Mouse (Mus musculus) liver, embryonic 14.5 days (tissue): ENCODE measurements around the gene Nme7. TPM values are rescaled to one million over a fixed set of nuclear protein-coding genes. Genes with fewer than 3 reads are reported as not detected.

Experiments used
- ATAC-seq: fragments of 200-750 bp; cut with Nextera tagmentation; 2 replicates; pipeline ENCODE4 v1.8.0; 2017; ENCODE audit warnings: moderate number of reproducible peaks, mild to moderate bottlenecking, moderate library complexity; ENCODE audit not compliant: insufficient read depth
- DNase-seq, 3 experiments: peaks; one replicate each; pipeline ENCODE4 v3.0.0-alpha.2; 2012 to 2013; ENCODE audit warnings: low read depth in 3 of 3, low spot score in 3 of 3
- H3K27ac ChIP-seq: fragments of 300-500 bp; sonication (generic); 2 replicates; pipeline ENCODE4 v1.5.1; 2014; ENCODE audit warnings: moderate library complexity, mild to moderate bottlenecking, control low read depth, inconsistent platforms
- H3K27me3 ChIP-seq: fragments of 300-500 bp; sonication (generic); 2 replicates; pipeline ENCODE4 v1.6.1; 2014; ENCODE audit warnings: mild to moderate bottlenecking, low read length, moderate library complexity; ENCODE audit not compliant: control insufficient read depth, insufficient read depth
- H3K36me3 ChIP-seq: fragments of 300-500 bp; sonication (generic); replicated peaks from 2 replicates; pipeline ENCODE4 v1.6.1; 2014; ENCODE audit warnings: low read depth; ENCODE audit not compliant: control insufficient read depth, insufficient read depth
- H3K4me1 ChIP-seq, 2 experiments: fragments of 200-500 bp in 1 of 2; fragments of 300-500 bp in 1 of 2; sonication (generic) in 1 of 2; replicated peaks; 2 replicates each; pipeline ENCODE4 v1.6.1; 2012 to 2014; ENCODE audit warnings: antibody characterized with exemption in 1 of 2, inconsistent platforms in 1 of 2, low read length in 1 of 2; ENCODE audit not compliant: control insufficient read depth in 2 of 2, insufficient read depth in 2 of 2
- H3K4me2 ChIP-seq: fragments of 300-500 bp; sonication (generic); 2 replicates; pipeline ENCODE4 v1.6.1; 2014; ENCODE audit warnings: low read depth, mild to moderate bottlenecking, control low read depth, moderate library complexity
- H3K4me3 ChIP-seq, 2 experiments: fragments of 200-500 bp in 1 of 2; fragments of 300-500 bp in 1 of 2; sonication (generic) in 1 of 2; 2 replicates each; pipeline ENCODE4 v1.5.1; 2012 to 2014; ENCODE audit warnings: low read depth in 2 of 2, low read length in 2 of 2, mild to moderate bottlenecking in 2 of 2, control low read depth in 1 of 2, inconsistent platforms in 1 of 2, moderate library complexity in 1 of 2; ENCODE audit not compliant: insufficient read depth in 1 of 2
- H3K9ac ChIP-seq: fragments of 300-500 bp; sonication (generic); replicated peaks from 2 replicates; pipeline ENCODE4 v1.6.1; 2014; ENCODE audit warnings: mild to moderate bottlenecking, control low read depth, moderate library complexity
- H3K9me3 ChIP-seq: fragments of 300-500 bp; sonication (generic); 2 replicates; pipeline ENCODE4 v1.6.1; 2016; ENCODE audit warnings: low read length, mixed read lengths; ENCODE audit not compliant: control insufficient read depth
- CTCF ChIP-seq: IDR thresholded peaks from 2 replicates; pipeline ENCODE4 v1.5.1; 2016; ENCODE audit warnings: antibody characterized with exemption, low read depth, control low read depth
- EP300 ChIP-seq: IDR thresholded peaks from 2 replicates; pipeline ENCODE4 v1.6.1; 2016; ENCODE audit warnings: antibody characterized with exemption, low read depth
- WGBS: fragments of 180-500 bp; shearing (Covaris S2); extraction: QIAGEN DNeasy Blood & Tissue Kit; methylation state at CpG from one replicate; pipeline ENCODE4 v1.1.7; 2014; ENCODE audit not compliant: insufficient replicate concordance; 5-methylcytosine and 5-hydroxymethylcytosine counted together
- polyA plus RNA-seq, 2 experiments: library from polyadenylated mRNA; depleted of rRNA in 1 of 2; stranded (reverse) in 1 of 2; unstranded in 1 of 2; fragments of >200 nt; fragmentation: Nextera tagmentation in 1 of 2; extraction: Ambion mirVana in 1 of 2; gene quantifications; 2 replicates each; pipeline versions ENCODE4 v1.2.1 to v1.2.3; 2012 to 2014

Nme7 gene
- polyA plus RNA-seq, 2 experiments: 6.4 to 13.0 TPM

GRCm38 (mm10) chr1:164384354-164384753 is 80.4 kb downstream of the Nme7 start:
- ATAC-seq (no peak), DNase-seq (no peak)
- WGBS: 72% methylated on average over 10 of the region's 10 CpGs
- Histone ChIP-seq H3K9ac (no peak overlapping the region), H3K27ac (no peak overlapping the region), H3K4me2 (no peak overlapping the region), H3K4me3 (no peak overlapping the region), H3K36me3 (no peaks in the 10 kb centered on the region), H3K4me1 (no peaks in the 10 kb centered on the region), H3K27me3 (no peaks in the 10 kb centered on the region), H3K9me3 (no peaks in the 10 kb centered on the region)
- TF ChIP-seq EP300 (no peak), CTCF (no peak)

GRCm38 (mm10) chr1:164384972-164385371 is 81.1 kb downstream of the Nme7 start:
- no peak overlapping the region for H3K4me2 ChIP-seq
- no peak overlapping the region for H3K9ac ChIP-seq
- WGBS: 75% methylated on average over 6 of the region's 6 CpGs
- no peaks in the 10 kb centered on the region for H3K9me3 ChIP-seq
- no peaks in the 10 kb centered on the region for H3K4me1 ChIP-seq
- DNase-seq: no peak
- H3K27ac ChIP-seq: no peak overlapping the region
- H3K36me3 ChIP-seq: no peaks in the 10 kb centered on the region
- TF ChIP-seq EP300 (no peak), CTCF (no peak)
- no peak overlapping the region for H3K4me3 ChIP-seq
- no peak for ATAC-seq
- H3K27me3 ChIP-seq: no peaks in the 10 kb centered on the region

- H3K36me3 ChIP-seq: no peaks in the 10 kb centered on the region
- no peaks in the 10 kb centered on the region for H3K4me1 ChIP-seq
- WGBS: 71% methylated on average over 4 of the region's 4 CpGs
- H3K27me3 ChIP-seq: no peaks in the 10 kb centered on the region
- H3K4me2 ChIP-seq: no peak overlapping the region
- H3K4me3 ChIP-seq: no peak overlapping the region
- H3K9me3 ChIP-seq: no peaks in the 10 kb centered on the region
- ATAC-seq (no peak), DNase-seq (no peak)
- no peak for TF ChIP-seq CTCF
- no peak for TF ChIP-seq EP300
- H3K27ac ChIP-seq: no peak overlapping the region
- no peak overlapping the region for H3K9ac ChIP-seq
Measured at GRCm38 (mm10) chr1:164389743-164390142, 85.8 kb downstream of the Nme7 start.

GRCm38 (mm10) chr1:164392176-164392575 is 88.3 kb downstream of the Nme7 start:
- Histone ChIP-seq H3K4me1 (no peaks in the 10 kb centered on the region), H3K9me3 (no peaks in the 10 kb centered on the region), H3K4me3 (no peak overlapping the region), H3K9ac (no peak overlapping the region), H3K27ac (no peak overlapping the region), H3K4me2 (no peak overlapping the region), H3K27me3 (no peaks in the 10 kb centered on the region), H3K36me3 (no peaks in the 10 kb centered on the region)
- no peak for DNase-seq
- WGBS: 62% methylated on average over 3 of the region's 3 CpGs
- no peak for ATAC-seq
- TF ChIP-seq CTCF: no peak

GRCm38 (mm10) chr1:164395131-164395780 is 91.3 kb downstream of the Nme7 start:
- Histone ChIP-seq H3K4me2 (no peak overlapping the region), H3K4me1 (no peaks in the 10 kb centered on the region), H3K9me3 (no peaks in the 10 kb centered on the region), H3K4me3 (no peak overlapping the region), H3K27ac (no peak overlapping the region), H3K27me3 (no peaks in the 10 kb centered on the region), H3K9ac (no peak overlapping the region), H3K36me3 (no peaks in the 10 kb centered on the region)
- 71% methylated on average over 6 of the region's 6 CpGs for WGBS
- no peak for ATAC-seq
- TF ChIP-seq EP300: no peak
- TF ChIP-seq CTCF: no peak
- DNase-seq: no peak
